Mouse (Mus musculus) liver, embryonic 15.5 days (tissue): ENCODE results near the gene Foxn1. TPM values are rescaled to one million over a fixed set of nuclear protein-coding genes. Genes with fewer than 3 reads are reported as not detected.

Experiments
- ATAC-seq: fragments of 200-750 bp; cut with Nextera tagmentation; 2 replicates; pipeline ENCODE4 v1.8.0; 2017; ENCODE audit warnings: moderate number of reproducible peaks, mild to moderate bottlenecking, moderate library complexity; ENCODE audit not compliant: insufficient read depth
- H3K27ac ChIP-seq: fragments of 300-500 bp; sonication (generic); replicated peaks from 2 replicates; pipeline ENCODE4 v1.5.1; 2015; ENCODE audit warnings: mild to moderate bottlenecking, inconsistent platforms
- H3K27me3 ChIP-seq: fragments of 300-500 bp; sonication (generic); 2 replicates; pipeline ENCODE4 v1.6.1; 2015; ENCODE audit warnings: mild to moderate bottlenecking, inconsistent platforms
- H3K36me3 ChIP-seq: fragments of 300-500 bp; sonication (generic); replicated peaks from 2 replicates; pipeline ENCODE4 v1.6.1; 2015; ENCODE audit warnings: moderate library complexity, mild to moderate bottlenecking, inconsistent platforms
- H3K4me1 ChIP-seq: fragments of 300-500 bp; sonication (generic); replicated peaks from 2 replicates; pipeline ENCODE4 v1.6.1; 2015; ENCODE audit warnings: inconsistent platforms
- H3K4me2 ChIP-seq: fragments of 300-500 bp; sonication (generic); 2 replicates; pipeline ENCODE4 v1.6.1; 2015; ENCODE audit warnings: moderate library complexity, mild to moderate bottlenecking, inconsistent platforms
- H3K4me3 ChIP-seq: fragments of 300-500 bp; sonication (generic); replicated peaks from 2 replicates; pipeline ENCODE4 v1.5.1; 2015; ENCODE audit warnings: mild to moderate bottlenecking, inconsistent platforms
- H3K9ac ChIP-seq: fragments of 300-500 bp; sonication (generic); 2 replicates; pipeline ENCODE4 v1.6.1; 2015; ENCODE audit warnings: moderate library complexity, mild to moderate bottlenecking, inconsistent platforms
- H3K9me3 ChIP-seq: fragments of 300-500 bp; sonication (generic); replicated peaks from 2 replicates; pipeline ENCODE4 v1.6.1; 2016; ENCODE audit warnings: inconsistent platforms
- WGBS: fragments of 180-500 bp; shearing (Covaris S2); methylation state at CpG from one replicate; pipeline ENCODE4 v1.1.7; 2015; ENCODE audit warnings: mixed read lengths; ENCODE audit not compliant: insufficient replicate concordance; 5-methylcytosine and 5-hydroxymethylcytosine counted together
- polyA plus RNA-seq: library from polyadenylated mRNA; unstranded; fragments of >200 nt; fragmentation: Nextera tagmentation; extraction: Ambion mirVana; gene quantifications from 2 replicates; pipeline ENCODE4 v1.2.1, GENCODE M21; 2015

The Foxn1 gene
- polyA plus RNA-seq, 1 experiment from 2014 or later, result not detected

DNA sequence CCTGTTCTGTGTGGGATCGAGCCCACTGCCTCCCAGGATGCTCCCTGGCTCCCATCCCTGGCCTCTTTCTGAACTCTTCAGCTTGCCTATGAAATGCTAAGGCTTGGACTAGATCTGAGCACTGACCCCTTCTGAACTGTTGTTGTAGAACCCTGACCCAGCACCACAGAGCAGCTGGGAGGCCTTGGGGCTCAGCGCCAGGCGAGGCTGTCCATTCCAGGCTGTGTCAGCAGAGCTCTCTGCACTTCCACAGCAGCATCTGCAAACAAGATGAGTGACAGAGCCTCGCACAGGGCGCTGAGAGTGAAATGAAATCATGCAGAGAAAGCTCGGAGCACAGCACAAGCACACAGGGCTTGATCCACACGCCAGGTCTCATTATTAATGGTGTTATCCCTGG is 13.7 kb downstream of the Foxn1 start:
- Histone ChIP-seq H3K4me2 (no peak overlapping the region), H3K9ac (no peak overlapping the region), H3K27ac (no peak overlapping the region), H3K9me3 (no peaks in the 10 kb centered on the region), H3K27me3 (no peaks in the 10 kb centered on the region), H3K4me1 (no peaks in the 10 kb centered on the region), H3K36me3 (no peaks in the 10 kb centered on the region), H3K4me3 (no peak overlapping the region)
- 61% methylated on average over 7 of the region's 7 CpGs for WGBS
- ATAC-seq, result no peak

DNA sequence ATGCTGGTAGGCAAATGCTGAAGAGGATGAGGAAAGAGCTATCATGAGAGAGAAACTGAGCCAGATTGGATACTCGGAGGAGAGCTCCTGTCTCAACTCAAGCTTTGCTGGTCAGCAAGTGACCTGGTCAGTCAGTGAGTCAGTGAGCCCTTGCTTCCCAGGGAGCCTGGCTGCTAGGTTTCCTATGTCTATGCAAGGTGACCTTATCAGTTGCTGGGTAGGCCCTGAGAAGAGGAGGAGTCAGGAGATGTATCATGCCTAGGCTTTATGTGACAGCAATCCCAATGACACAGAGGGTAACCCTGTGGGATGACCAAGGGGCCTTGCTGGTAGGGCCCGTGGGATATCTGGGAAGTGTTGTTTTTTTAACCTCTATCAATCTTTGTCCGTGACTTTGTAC is 14.2 kb downstream of the Foxn1 start:
- no peaks in the 10 kb centered on the region for H3K36me3 ChIP-seq
- no peaks in the 10 kb centered on the region for H3K9me3 ChIP-seq
- H3K4me1 ChIP-seq, result no peaks in the 10 kb centered on the region
- no peaks in the 10 kb centered on the region for H3K27me3 ChIP-seq
- H3K4me3 ChIP-seq, result no peak overlapping the region
- H3K27ac ChIP-seq, result no peak overlapping the region
- no peak for ATAC-seq
- no peak overlapping the region for H3K4me2 ChIP-seq
- H3K9ac ChIP-seq, result no peak overlapping the region
- 52% methylated on average over 3 of the region's 3 CpGs for WGBS

DNA sequence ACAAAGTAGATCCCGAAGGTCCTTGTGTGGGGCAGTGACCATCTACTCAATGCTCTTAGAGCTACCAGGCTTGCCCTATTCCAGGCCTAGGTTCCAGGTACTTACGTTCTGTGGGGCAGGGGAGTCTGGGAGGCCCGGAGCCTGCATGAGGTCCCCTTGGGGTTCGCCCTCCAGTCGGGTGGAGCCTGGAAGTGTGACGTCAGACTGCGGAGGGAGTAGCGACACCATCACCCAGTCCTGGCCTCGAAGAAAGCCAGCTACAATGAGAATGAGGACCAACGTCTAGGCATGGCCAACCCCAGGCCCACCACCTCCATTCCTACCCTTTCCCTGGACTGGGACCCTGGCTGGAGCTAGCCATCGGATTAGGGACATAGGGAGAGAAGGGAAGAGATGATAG is 14.6 kb downstream of the Foxn1 start:
- ATAC-seq, result no peak
- Histone ChIP-seq H3K36me3 (no peaks in the 10 kb centered on the region), H3K27ac (no peak overlapping the region), H3K9ac (no peak overlapping the region), H3K9me3 (no peaks in the 10 kb centered on the region), H3K27me3 (no peaks in the 10 kb centered on the region), H3K4me1 (no peaks in the 10 kb centered on the region), H3K4me3 (no peak overlapping the region), H3K4me2 (no peak overlapping the region)
- 70% methylated on average over 11 of the region's 11 CpGs for WGBS

DNA sequence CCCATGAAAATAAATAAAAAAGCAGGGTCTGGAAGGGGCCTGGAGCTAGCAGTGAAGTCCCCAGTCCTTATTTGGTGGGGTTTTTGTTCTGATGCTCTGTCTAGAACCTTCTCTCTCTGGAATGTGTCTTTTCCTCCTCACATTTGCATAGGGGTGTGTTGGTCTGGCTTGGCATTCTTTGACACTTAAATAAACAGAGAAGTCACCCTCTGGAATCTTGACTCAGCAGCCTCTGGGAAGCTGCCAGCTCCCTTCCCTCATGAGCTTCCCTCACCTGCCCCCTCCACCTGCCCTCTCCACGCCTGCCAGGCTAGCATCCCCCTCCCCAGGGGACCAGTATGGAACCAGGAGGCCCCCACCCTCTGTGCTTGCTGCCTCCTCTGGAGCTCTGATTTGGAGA is 16.0 kb downstream of the Foxn1 start:
- 41% methylated on average over 1 of the region's 1 CpGs for WGBS
- Histone ChIP-seq H3K27ac (no peak overlapping the region), H3K36me3 (no peaks in the 10 kb centered on the region), H3K9me3 (no peaks in the 10 kb centered on the region), H3K4me2 (no peak overlapping the region), H3K4me3 (no peak overlapping the region), H3K27me3 (no peaks in the 10 kb centered on the region; the same call in 1 of the 2 replicates), H3K9ac (no peak overlapping the region), H3K4me1 (no peaks in the 10 kb centered on the region)
- no peak for ATAC-seq

DNA sequence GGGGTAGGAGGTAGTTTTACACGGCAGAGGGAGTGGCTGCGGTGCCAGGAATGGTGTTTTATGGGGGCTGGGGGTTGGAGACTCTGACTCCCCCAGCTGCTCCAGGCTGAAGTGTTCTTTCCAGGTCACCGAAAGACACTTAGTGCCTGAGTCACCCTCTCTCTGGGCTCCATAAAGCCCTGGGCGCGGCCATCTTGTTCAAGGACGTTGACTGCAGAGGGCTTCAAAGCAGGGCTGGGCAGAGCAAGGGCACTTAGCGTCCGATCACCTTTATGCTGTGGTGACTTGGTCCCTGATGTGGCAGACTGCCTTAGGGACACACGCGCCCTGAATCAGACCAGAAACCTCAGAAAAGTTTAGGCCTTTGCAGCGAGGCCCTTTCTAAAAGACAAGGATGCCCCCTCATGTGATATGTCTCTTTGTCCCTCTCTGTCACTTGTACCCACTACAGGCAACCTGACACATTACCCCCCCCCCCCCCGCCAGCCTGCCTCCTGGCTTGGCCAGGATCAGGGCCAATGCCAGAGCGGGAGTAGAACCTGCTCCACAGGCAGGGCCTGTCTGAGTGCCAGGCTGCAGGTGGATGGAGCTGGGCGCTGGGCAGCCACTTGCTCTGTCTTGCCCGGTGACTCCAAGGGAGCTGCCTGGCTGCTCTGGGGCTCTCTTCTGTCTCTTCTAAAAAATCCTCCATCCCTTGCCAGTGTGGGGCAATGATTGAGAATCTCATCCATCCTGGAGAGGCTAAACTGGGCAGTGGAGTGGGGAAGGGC is 18.7 kb downstream of the Foxn1 start:
- no peaks in the 10 kb centered on the region; the same call in 1 of the 2 replicates for H3K27me3 ChIP-seq
- H3K27ac ChIP-seq, result no peak overlapping the region
- no peak overlapping the region for H3K9ac ChIP-seq
- 77% methylated on average over 15 of the region's 15 CpGs for WGBS
- no peak overlapping the region for H3K4me3 ChIP-seq
- peaks cover 9% of the 10 kb centered on the region for H3K4me1 ChIP-seq
- H3K4me2 ChIP-seq, result no peak overlapping the region
- H3K36me3 ChIP-seq, result no peaks in the 10 kb centered on the region
- no peak for ATAC-seq
- H3K9me3 ChIP-seq, result no peaks in the 10 kb centered on the region

DNA sequence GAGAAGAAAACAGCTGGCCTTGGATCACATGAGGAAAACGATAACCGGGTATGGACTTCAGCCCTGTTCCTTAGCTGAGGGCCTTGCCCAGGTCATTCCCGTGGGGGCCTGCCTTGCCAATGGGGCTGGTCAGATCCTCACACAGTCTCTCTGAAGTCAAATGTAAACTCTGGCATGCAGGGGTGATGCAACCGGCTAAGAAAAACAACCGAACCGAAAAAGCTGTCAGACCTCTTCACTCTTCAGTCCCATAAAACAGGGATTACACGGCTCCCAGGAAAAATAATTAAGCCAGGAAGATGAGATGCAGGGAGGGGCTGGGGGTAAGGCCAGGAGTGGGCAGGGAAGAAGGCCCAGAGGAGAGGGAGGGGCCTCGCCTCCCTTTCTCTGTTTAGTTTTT is 22.3 kb downstream of the Foxn1 start:
- Histone ChIP-seq H3K36me3 (no peaks in the 10 kb centered on the region), H3K27me3 (no peaks in the 10 kb centered on the region; the same call in 1 of the 2 replicates), H3K4me3 (no peak overlapping the region), H3K4me1 (peaks cover 15% of the 10 kb centered on the region), H3K4me2 (no peak overlapping the region), H3K9me3 (no peaks in the 10 kb centered on the region), H3K9ac (no peak overlapping the region), H3K27ac (no peak overlapping the region)
- no peak for ATAC-seq
- WGBS, result 47% methylated on average over 8 of the region's 8 CpGs

DNA sequence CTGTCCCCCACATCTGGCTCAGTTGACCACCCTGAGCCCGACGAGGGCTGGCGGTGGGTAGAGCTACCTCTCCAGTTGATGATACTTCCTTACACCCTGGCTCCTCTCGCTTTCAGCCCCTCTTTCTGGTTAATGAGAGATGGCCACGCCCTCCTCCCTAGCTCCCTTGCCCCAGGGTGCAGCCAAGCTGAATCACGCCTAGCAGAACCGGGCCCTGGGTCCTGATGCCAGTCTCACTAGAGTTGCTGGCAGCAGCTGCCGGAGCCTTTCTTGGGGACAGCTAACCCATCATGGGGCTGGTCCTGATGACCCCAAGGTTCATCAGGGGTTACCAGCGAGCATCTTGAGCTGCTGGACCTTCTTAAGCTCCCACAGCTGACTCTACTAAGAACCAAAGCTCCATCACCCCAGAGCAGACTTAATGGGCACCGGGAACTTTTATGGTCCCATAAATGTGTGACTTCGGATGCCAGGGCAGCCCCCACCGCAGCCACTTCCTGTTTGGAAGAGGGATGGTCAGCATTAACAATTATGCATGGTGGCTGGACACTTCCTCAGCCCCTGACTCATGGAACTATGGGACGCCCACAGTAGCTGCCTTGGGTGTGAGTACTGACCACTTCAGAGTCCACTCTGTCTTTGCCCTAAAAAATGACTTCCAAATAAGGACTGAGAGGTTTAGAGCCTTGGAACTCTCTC is 22.9 kb downstream of the Foxn1 start:
- Histone ChIP-seq H3K4me1 (peaks cover 18% of the 10 kb centered on the region), H3K9me3 (no peaks in the 10 kb centered on the region), H3K36me3 (no peaks in the 10 kb centered on the region), H3K27me3 (no peaks in the 10 kb centered on the region; the same call in 1 of the 2 replicates), H3K4me3 (no peak overlapping the region), H3K27ac (no peak overlapping the region), H3K4me2 (no peak overlapping the region), H3K9ac (no peak overlapping the region)
- WGBS, result 52% methylated on average over 13 of the region's 13 CpGs
- no peak for ATAC-seq

DNA sequence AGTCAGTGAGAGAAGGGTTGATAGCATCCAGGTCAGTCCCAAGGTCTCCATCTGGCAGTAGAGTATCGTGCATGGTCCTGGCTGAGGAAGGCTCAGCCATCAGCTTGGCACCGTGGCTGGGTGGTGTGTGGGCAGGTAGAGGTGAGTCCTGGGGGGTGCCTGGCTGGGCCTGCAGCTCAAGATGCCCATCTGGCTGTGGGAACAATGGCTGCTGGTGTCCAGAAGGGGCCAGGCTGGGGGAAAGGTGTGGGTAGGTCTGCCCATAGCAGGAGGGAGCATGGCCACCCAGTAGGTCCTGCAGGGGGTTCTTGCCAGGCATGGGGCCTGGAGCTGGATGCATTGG is 25.6 kb downstream of the Foxn1 start:
- peak overlapping the region; percentile 74; the same call in 1 of the 2 replicates for H3K4me2 ChIP-seq
- no peaks in the 10 kb centered on the region; the same call in 1 of the 2 replicates for H3K27me3 ChIP-seq
- H3K9ac ChIP-seq, result no peak overlapping the region
- no peaks in the 10 kb centered on the region for H3K36me3 ChIP-seq
- no peak overlapping the region for H3K27ac ChIP-seq
- H3K4me1 ChIP-seq, result peaks cover 23% of the 10 kb centered on the region
- WGBS, result 63% methylated on average over 2 of the region's 2 CpGs
- no peaks in the 10 kb centered on the region for H3K9me3 ChIP-seq
- H3K4me3 ChIP-seq, result peak overlapping the region; percentile 53; the same call in 1 of the 2 replicates
- ATAC-seq, result no peak

DNA sequence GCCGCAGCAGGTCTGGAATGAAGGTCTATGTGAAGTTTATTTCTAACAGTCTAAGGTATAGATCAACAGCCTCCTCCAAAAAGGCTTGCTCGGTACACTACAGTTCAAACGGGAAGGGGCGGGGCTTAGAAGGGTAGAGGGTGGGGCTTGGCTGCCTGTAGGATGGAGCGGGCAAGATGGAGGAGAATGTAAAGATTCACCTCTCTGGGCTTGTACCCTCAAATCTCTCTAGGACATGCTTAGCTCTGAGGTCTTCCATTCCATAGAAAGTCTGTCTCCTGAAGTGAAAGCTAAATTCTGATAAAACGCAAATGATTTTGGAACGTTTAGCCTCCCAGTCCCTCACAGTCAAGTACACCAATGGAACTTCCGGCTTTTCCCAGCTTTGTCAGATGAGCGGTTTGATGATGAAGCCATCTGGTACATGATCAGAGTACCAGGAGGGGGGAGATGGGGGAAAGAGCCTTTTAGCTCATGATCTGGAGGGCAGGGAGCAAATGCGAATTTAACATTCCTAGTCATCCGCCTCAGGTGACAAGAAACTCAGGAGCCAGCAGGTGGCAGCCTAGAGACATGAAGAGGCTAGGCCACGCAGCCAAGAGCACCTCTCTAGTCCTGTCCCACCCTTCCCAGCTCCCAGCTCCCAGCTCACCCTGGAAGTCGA is 26.1 kb downstream of the Foxn1 start:
- H3K9ac ChIP-seq, result no peak overlapping the region
- ATAC-seq, result peak; percentile 69

DNA sequence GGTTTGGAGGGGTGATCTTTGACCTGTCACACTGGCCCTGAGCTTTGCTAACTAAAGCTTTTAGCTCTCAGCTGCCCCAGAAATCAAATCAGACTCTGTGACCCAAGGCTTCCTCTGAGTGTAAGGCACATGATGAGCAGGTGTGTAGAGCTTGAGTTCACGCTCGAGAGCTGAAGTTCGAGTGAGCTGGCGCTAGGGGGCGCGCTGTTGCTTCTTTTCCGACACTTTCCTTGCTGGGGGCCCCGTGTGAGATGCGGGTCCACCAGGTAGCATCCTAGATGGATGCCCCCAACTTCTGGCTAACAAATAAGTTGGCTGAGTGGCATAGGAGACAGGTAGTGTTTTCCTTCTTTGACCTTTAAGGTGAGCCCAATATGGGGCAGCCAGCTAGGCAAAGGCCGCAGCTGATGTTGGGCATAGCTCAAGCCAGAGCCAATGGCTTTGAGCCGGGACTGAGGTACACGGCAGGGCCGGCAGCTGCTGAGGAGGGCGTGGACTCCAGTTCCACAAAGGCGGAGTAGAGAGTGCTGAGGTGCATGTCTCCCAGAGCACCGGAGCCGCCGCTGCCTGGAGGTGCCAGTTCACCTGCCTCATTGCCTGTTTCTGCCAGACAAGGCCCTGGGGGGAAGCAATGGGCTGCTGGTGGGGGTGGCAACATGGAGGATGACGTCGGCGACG is 27.9 kb downstream of the Foxn1 start:
- H3K4me2 ChIP-seq, result no peak overlapping the region
- no peak overlapping the region for H3K9ac ChIP-seq
- no peaks in the 10 kb centered on the region for H3K36me3 ChIP-seq
- no peak overlapping the region for H3K4me3 ChIP-seq
- H3K27me3 ChIP-seq, result no peaks in the 10 kb centered on the region
- WGBS, result 23% methylated on average over 22 of the region's 22 CpGs
- no peak for ATAC-seq
- H3K4me1 ChIP-seq, result peaks cover 14% of the 10 kb centered on the region
- H3K9me3 ChIP-seq, result no peaks in the 10 kb centered on the region
- H3K27ac ChIP-seq, result no peak overlapping the region

More for the DNA sequence above, 26.1 kb downstream of the Foxn1 start:
- H3K27me3 ChIP-seq, result no peaks in the 10 kb centered on the region; the same call in 1 of the 2 replicates
- H3K4me2 ChIP-seq, result peak overlapping the region; percentile 74
- H3K36me3 ChIP-seq, result no peaks in the 10 kb centered on the region
- no peaks in the 10 kb centered on the region for H3K9me3 ChIP-seq
- no peak overlapping the region for H3K27ac ChIP-seq
- 9% methylated on average over 13 of the region's 13 CpGs for WGBS
- H3K4me1 ChIP-seq, result peaks cover 23% of the 10 kb centered on the region
- H3K4me3 ChIP-seq, result peak overlapping the region; percentile 53
